Mouse (Mus musculus) MEL (cell line): Measurements from ENCODE around the gene Ankdd1b. TPM values are rescaled to one million over a fixed set of nuclear protein-coding genes. Genes with fewer than 3 reads are reported as not detected.

Experiments used
- DNase-seq: peaks from one replicate; pipeline ENCODE4 v3.0.0; 2011; ENCODE audit warnings: low read depth, low spot score
- H3K27ac ChIP-seq: 2 replicates; pipeline ENCODE4 v1.5.1; 2012; ENCODE audit warnings: low read depth, mild to moderate bottlenecking, control low read depth, low read length, moderate library complexity; ENCODE audit not compliant: control insufficient read depth
- H3K27me3 ChIP-seq, 2 experiments: fragments of 150-350 bp in 1 of 2; sonication (generic) in 1 of 2; 2 replicates each; pipeline ENCODE4 v1.6.1; 2012; ENCODE audit warnings: low read length in 2 of 2, mild to moderate bottlenecking in 2 of 2, improper control_type of control experiment in 1 of 2, moderate library complexity in 1 of 2; ENCODE audit not compliant: insufficient read depth in 2 of 2, control insufficient read depth in 1 of 2
- H3K36me3 ChIP-seq, 2 experiments: 2 replicates each; pipeline ENCODE4 v1.6.1; 2012 to 2014; ENCODE audit warnings: low read length in 2 of 2, improper control_type of control experiment in 1 of 2, inconsistent platforms in 1 of 2, mild to moderate bottlenecking in 1 of 2; ENCODE audit not compliant: insufficient read depth in 2 of 2, control insufficient read depth in 1 of 2
- H3K4me1 ChIP-seq, 2 experiments: fragments of 150-350 bp in 1 of 2; sonication (generic) in 1 of 2; 2 replicates each; pipeline ENCODE4 v1.6.1; 2012; ENCODE audit warnings: low read length in 2 of 2, improper control_type of control experiment in 1 of 2, mild to moderate bottlenecking in 1 of 2; ENCODE audit not compliant: insufficient read depth in 2 of 2, control insufficient read depth in 1 of 2
- H3K4me3 ChIP-seq, 2 experiments: fragments of 150-350 bp in 1 of 2; sonication (generic) in 1 of 2; 2 replicates each; pipeline ENCODE4 v1.5.1; 2012; ENCODE audit warnings: low read depth in 2 of 2, low read length in 2 of 2, mild to moderate bottlenecking in 2 of 2, moderate library complexity in 2 of 2, control low read depth in 1 of 2, improper control_type of control experiment in 1 of 2; ENCODE audit not compliant: control insufficient read depth in 1 of 2, insufficient read depth in 1 of 2
- H3K79me2 ChIP-seq: 2 replicates; pipeline ENCODE4 v1.6.1; 2012; ENCODE audit warnings: mild to moderate bottlenecking, low read length, moderate library complexity; ENCODE audit not compliant: control insufficient read depth, poor library complexity, insufficient read depth
- H3K9ac ChIP-seq: 2 replicates; pipeline ENCODE4 v1.6.1; 2012; ENCODE audit warnings: low read depth, mild to moderate bottlenecking, control low read depth, low read length, moderate library complexity; ENCODE audit not compliant: control insufficient read depth, poor library complexity, severe bottlenecking
- H3K9me3 ChIP-seq: fragments of 150-350 bp; sonication (generic); replicated peaks from 2 replicates; pipeline ENCODE4 v1.6.1; 2012; ENCODE audit warnings: mild to moderate bottlenecking, low read length, improper control_type of control experiment, moderate library complexity; ENCODE audit not compliant: insufficient read depth
- CHD2 ChIP-seq: IDR thresholded peaks from 2 replicates; pipeline ENCODE4 v1.6.1; 2011; ENCODE audit warnings: low read length, improper control_type of control experiment
- E2F4 ChIP-seq: IDR thresholded peaks from 2 replicates; pipeline ENCODE4 v1.6.1; 2011; ENCODE audit warnings: low read depth, low read length, improper control_type of control experiment, borderline replicate concordance
- ETS1 ChIP-seq: IDR thresholded peaks from 2 replicates; pipeline ENCODE4 v1.6.1; 2012; ENCODE audit warnings: low read depth, mild to moderate bottlenecking, inconsistent platforms, low read length, improper control_type of control experiment, moderate library complexity
- HCFC1 ChIP-seq: IDR thresholded peaks from 2 replicates; pipeline ENCODE4 v1.6.1; 2012; ENCODE audit warnings: low read depth, mild to moderate bottlenecking, inconsistent platforms, low read length, improper control_type of control experiment, moderate library complexity
- MAFK ChIP-seq: IDR thresholded peaks from 2 replicates; pipeline ENCODE4 v1.6.1; 2011; ENCODE audit warnings: low read depth, mild to moderate bottlenecking, low read length, improper control_type of control experiment, borderline replicate concordance
- MAX ChIP-seq: IDR thresholded peaks from 2 replicates; pipeline ENCODE4 v1.6.1; 2011; ENCODE audit warnings: low read length, improper control_type of control experiment
- POLR2AphosphoS2 ChIP-seq: IDR thresholded peaks from 2 replicates; pipeline ENCODE4 v1.6.1; 2011; ENCODE audit warnings: low read length, improper control_type of control experiment
- RAD21 ChIP-seq: IDR thresholded peaks from 2 replicates; pipeline ENCODE4 v1.6.1; 2011; ENCODE audit warnings: mild to moderate bottlenecking, low read depth, low read length, improper control_type of control experiment
- RCOR1 ChIP-seq: IDR thresholded peaks from 2 replicates; pipeline ENCODE4 v1.6.1; 2012; ENCODE audit warnings: low read depth, mild to moderate bottlenecking, inconsistent platforms, low read length, improper control_type of control experiment
- SIN3A ChIP-seq: IDR thresholded peaks from 2 replicates; pipeline ENCODE4 v1.6.1; 2012; ENCODE audit warnings: low read length, improper control_type of control experiment, inconsistent platforms
- USF1 ChIP-seq: IDR thresholded peaks from 2 replicates; pipeline ENCODE4 v1.6.1; 2014; ENCODE audit warnings: low read depth, mild to moderate bottlenecking, inconsistent platforms, low read length, improper control_type of control experiment, moderate library complexity
- USF2 ChIP-seq, 2 experiments: IDR thresholded peaks; 2 replicates each; pipeline ENCODE4 v1.6.1; 2011 to 2012; ENCODE audit warnings: improper control_type of control experiment in 2 of 2, low read length in 2 of 2, borderline replicate concordance in 1 of 2, inconsistent platforms in 1 of 2, low read depth in 1 of 2, mild to moderate bottlenecking in 1 of 2; ENCODE audit not compliant: insufficient read depth in 1 of 2
- ZC3H11A ChIP-seq: IDR thresholded peaks from 2 replicates; pipeline ENCODE4 v1.6.1; 2012; ENCODE audit warnings: low read depth, mild to moderate bottlenecking, inconsistent platforms, low read length, improper control_type of control experiment
- ZKSCAN1 ChIP-seq: IDR thresholded peaks from 2 replicates; pipeline ENCODE4 v1.6.1; 2012; ENCODE audit warnings: low read depth, mild to moderate bottlenecking, inconsistent platforms, low read length, improper control_type of control experiment, moderate library complexity
- ZMIZ1 ChIP-seq: IDR thresholded peaks from 2 replicates; pipeline ENCODE4 v1.6.1; 2012; ENCODE audit warnings: low read depth, mild to moderate bottlenecking, inconsistent platforms, low read length, improper control_type of control experiment, moderate library complexity
- ZNF384 ChIP-seq: IDR thresholded peaks from 2 replicates; pipeline ENCODE4 v1.6.1; 2012; ENCODE audit warnings: low read depth, mild to moderate bottlenecking, inconsistent platforms, low read length, improper control_type of control experiment
- polyA plus RNA-seq, 2 experiments: library from polyadenylated mRNA; stranded (reverse) in 1 of 2; unstranded in 1 of 2; fragments of >175 nt in 1 of 2; fragments of >200 nt in 1 of 2; gene quantifications; 2 replicates each; pipeline versions ENCODE4 v1.2.1 to v1.2.4; 2012; ENCODE audit warnings: low replicate concordance in 2 of 2, low read depth in 1 of 2; ENCODE audit not compliant: insufficient read length in 2 of 2, insufficient read depth in 1 of 2, missing spikeins in 1 of 2
- total RNA-seq: library from RNA; depleted of rRNA; stranded (reverse); fragments of 300-350 nt; gene quantifications from 2 replicates; pipeline ENCODE4 v1.2.3, GENCODE M21; 2012

Ankdd1b gene
- total and polyA plus RNA-seq, 3 experiments, result 0.12 TPM; not detected in 2

DNA sequence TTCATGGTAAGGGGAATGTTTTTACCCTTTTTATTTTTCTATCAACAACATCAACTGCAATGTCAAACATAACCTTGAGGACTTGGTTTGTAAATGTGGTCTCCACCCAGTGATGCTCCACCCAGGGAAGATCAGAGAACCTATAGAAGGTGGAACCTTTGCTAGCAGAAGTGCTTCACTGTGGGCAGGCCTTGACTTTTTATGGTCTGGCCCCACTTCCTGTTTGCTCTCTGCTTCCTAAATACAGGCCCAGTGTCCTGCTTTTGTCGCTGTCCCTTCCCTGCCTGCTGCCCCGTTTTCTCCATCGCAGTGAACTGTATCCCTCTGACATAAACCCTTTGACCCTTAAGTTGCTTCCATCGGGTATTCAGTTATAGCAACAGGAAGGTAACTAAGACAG lies 93.1 kb downstream of the Ankdd1b start:
- no peaks in the 10 kb centered on the region for H3K4me1 ChIP-seq
- no peaks in the 10 kb centered on the region for H3K36me3 ChIP-seq
- no peak overlapping the region for H3K4me3 ChIP-seq
- no peaks in the 10 kb centered on the region for H3K79me2 ChIP-seq
- H3K27me3 ChIP-seq, result no peaks in the 10 kb centered on the region; a peak in 1 of 4 replicates
- H3K27ac ChIP-seq, result no peak overlapping the region
- no peak overlapping the region for H3K9ac ChIP-seq
- peak; percentile 16 for DNase-seq
- TF ChIP-seq USF2 (IDR thresholded peaks at IDR 0.05; ENCODE audit: borderline replicate concordance in 1 of 2, insufficient read depth in 1 of 2, low read depth in 1 of 2, low read length in 2 of 2), result no peak
- no peak for TF ChIP-seq ZMIZ1
- no peak for TF ChIP-seq USF1
- no peak for TF ChIP-seq CHD2
- no peak for TF ChIP-seq RCOR1
- TF ChIP-seq SIN3A, result no peak
- TF ChIP-seq MAFK, result no peak
- no peak for TF ChIP-seq RAD21
- TF ChIP-seq POLR2AphosphoS2, result no peak
- TF ChIP-seq E2F4, result no peak
- TF ChIP-seq ZKSCAN1, result no peak
- no peak for TF ChIP-seq ETS1
- no peak for TF ChIP-seq ZC3H11A
- no peak for TF ChIP-seq ZNF384
- no peak for TF ChIP-seq MAX
- no peak for TF ChIP-seq HCFC1
- H3K9me3 ChIP-seq, result no peaks in the 10 kb centered on the region

DNA sequence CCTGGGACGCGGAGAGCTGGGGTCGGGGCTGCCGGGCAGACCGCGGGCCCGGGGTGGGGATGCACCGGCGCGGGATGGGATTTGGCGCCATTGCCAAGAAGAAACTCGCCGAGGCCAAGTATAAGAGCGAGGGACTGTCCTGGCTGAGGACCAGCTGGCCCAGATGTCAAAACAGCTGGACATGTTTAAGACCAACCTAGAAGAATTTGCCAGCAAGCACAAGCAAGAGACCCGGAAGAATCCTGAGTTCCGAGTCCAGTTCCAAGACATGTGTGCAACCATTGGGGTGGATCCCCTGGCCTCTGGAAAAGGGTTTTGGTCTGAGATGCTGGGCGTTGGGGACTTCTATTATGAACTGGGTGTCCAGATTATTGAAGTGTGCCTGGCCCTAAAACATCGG lies 94.1 kb downstream of the Ankdd1b start:
- H3K79me2 ChIP-seq, result no peaks in the 10 kb centered on the region
- H3K9me3 ChIP-seq, result no peaks in the 10 kb centered on the region

More for the DNA sequence above, 94.1 kb downstream of the Ankdd1b start:
- no peak for DNase-seq
- H3K36me3 ChIP-seq, result no peaks in the 10 kb centered on the region
- no peaks in the 10 kb centered on the region; a peak in 1 of 4 replicates for H3K27me3 ChIP-seq
- no peak overlapping the region for H3K27ac ChIP-seq
- H3K4me1 ChIP-seq, result no peaks in the 10 kb centered on the region
- no peak overlapping the region for H3K4me3 ChIP-seq
- TF ChIP-seq SIN3A, result no peak
- no peak for TF ChIP-seq USF2 (IDR thresholded peaks at IDR 0.05; ENCODE audit: borderline replicate concordance in 1 of 2, insufficient read depth in 1 of 2, low read depth in 1 of 2, low read length in 2 of 2)
- no peak for TF ChIP-seq MAX
- H3K9ac ChIP-seq, result no peak overlapping the region
